Mouse (Mus musculus) hindbrain, embryonic 11.5 days (tissue): ENCODE measurements around the gene Zbed5. TPM values are rescaled to one million over a fixed set of nuclear protein-coding genes. Genes with fewer than 3 reads are reported as not detected.
"Not testable (repeated sequence)": the region's sequence is repeated elsewhere in the genome, so short reads cannot be mapped to it uniquely, and the experiment has no call there.

Source experiments
- ATAC-seq: fragments of 200-750 bp; cut with Nextera tagmentation; 2 replicates; pipeline ENCODE4 v1.8.0; 2017; ENCODE audit warnings: mild to moderate bottlenecking, moderate TSS enrichment, moderate library complexity; ENCODE audit not compliant: low FRiP score
- DNase-seq: peaks from one replicate; pipeline ENCODE4 v3.0.0-alpha.2; 2015; ENCODE audit warnings: low spot score
- H3K27ac ChIP-seq: fragments of 300-500 bp; sonication (generic); 2 replicates; pipeline ENCODE4 v1.5.1; 2014; ENCODE audit warnings: mild to moderate bottlenecking, low read depth, low read length
- H3K27me3 ChIP-seq: fragments of 300-500 bp; sonication (generic); 2 replicates; pipeline ENCODE4 v1.6.1; 2014; ENCODE audit warnings: mild to moderate bottlenecking, low read length, moderate library complexity, mixed read lengths; ENCODE audit not compliant: control insufficient read depth, insufficient read depth
- H3K36me3 ChIP-seq: fragments of 300-500 bp; sonication (generic); 2 replicates; pipeline ENCODE4 v1.6.1; 2014; ENCODE audit warnings: mild to moderate bottlenecking, low read length, moderate library complexity, mixed read lengths; ENCODE audit not compliant: control insufficient read depth, insufficient read depth
- H3K4me1 ChIP-seq: fragments of 300-500 bp; sonication (generic); replicated peaks from 2 replicates; pipeline ENCODE4 v1.6.1; 2014; ENCODE audit warnings: low read length, mixed read lengths; ENCODE audit not compliant: control insufficient read depth, insufficient read depth
- H3K4me2 ChIP-seq: fragments of 300-500 bp; sonication (generic); replicated peaks from 2 replicates; pipeline ENCODE4 v1.6.1; 2014; ENCODE audit warnings: mild to moderate bottlenecking, low read depth, low read length
- H3K4me3 ChIP-seq: fragments of 300-500 bp; sonication (generic); 2 replicates; pipeline ENCODE4 v1.5.1; 2014; ENCODE audit warnings: low read depth, low read length
- H3K9ac ChIP-seq: fragments of 300-500 bp; sonication (generic); 2 replicates; pipeline ENCODE4 v1.6.1; 2014; ENCODE audit warnings: low read depth, low read length
- H3K9me3 ChIP-seq: fragments of 300-500 bp; sonication (generic); 2 replicates; pipeline ENCODE4 v1.6.1; 2016; ENCODE audit warnings: low read length; ENCODE audit not compliant: control insufficient read depth
- WGBS: fragments of 180-500 bp; shearing (Covaris S2); extraction: QIAGEN DNeasy Blood & Tissue Kit; methylation state at CpG from one replicate; pipeline ENCODE4 v1.1.7; 2014; 5-methylcytosine and 5-hydroxymethylcytosine counted together
- polyA plus RNA-seq: library from polyadenylated mRNA; unstranded; fragments of >200 nt; fragmentation: Nextera tagmentation; extraction: Ambion mirVana; gene quantifications from 2 replicates; pipeline ENCODE4 v1.2.1, GENCODE M21; 2014

Zbed5 gene
- polyA plus RNA-seq, 1 experiment from 2014 or later = 8.2 TPM

- 84% methylated on average over 11 of the region's 11 CpGs for WGBS
- DNase-seq, H3K9ac ChIP-seq, H3K4me1 ChIP-seq, H3K27me3 ChIP-seq, H3K36me3 ChIP-seq, H3K9me3 ChIP-seq, H3K27ac ChIP-seq, ATAC-seq, H3K4me2 ChIP-seq, H3K4me3 ChIP-seq: not testable (repeated sequence)
These were observed 20.0 kb downstream of the Zbed5 start for GRCm38 (mm10) chr5:129915491-129915890.

DNA sequence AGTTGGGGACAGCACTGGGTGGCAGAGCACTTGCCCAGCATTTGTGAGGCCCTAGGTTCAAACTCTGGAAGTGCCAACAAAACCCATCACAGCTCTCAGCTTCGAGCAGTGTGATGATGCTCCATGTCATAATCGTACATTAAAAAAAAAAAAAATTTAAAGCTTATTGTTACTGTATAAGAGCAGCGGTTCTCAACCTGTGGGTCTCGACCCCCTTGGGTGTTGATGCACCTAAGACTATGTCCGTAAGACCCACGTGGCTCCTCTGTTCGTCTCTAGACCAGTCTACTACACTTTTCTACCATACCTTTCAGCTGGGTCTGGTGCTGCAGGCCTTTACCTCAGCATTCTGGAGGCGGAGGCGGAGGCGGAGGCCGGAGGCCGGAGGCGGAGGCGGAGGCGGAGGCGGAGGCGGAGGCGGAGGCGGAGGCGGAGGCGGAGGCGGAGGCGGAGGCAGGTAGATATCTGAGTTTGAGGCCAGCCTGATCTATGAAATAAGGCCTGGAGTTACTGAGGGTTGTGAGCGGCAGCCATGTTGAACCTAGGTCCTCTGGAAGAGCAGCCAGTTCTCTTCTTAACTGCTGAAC lies 22.6 kb downstream of the Zbed5 start:
- H3K36me3 ChIP-seq = no peaks in the 10 kb centered on the region
- WGBS = 90% methylated on average over 24 of the region's 24 CpGs
- ATAC-seq (no peak), DNase-seq (no peak)
- no peak overlapping the region for H3K4me3 ChIP-seq
- no peak overlapping the region for H3K9ac ChIP-seq
- no peak overlapping the region for H3K4me2 ChIP-seq
- no peaks in the 10 kb centered on the region for H3K9me3 ChIP-seq
- no peak overlapping the region for H3K27ac ChIP-seq
- no peaks in the 10 kb centered on the region for H3K27me3 ChIP-seq
- no peaks in the 10 kb centered on the region for H3K4me1 ChIP-seq

GRCm38 (mm10) chr5:129918752-129919151 lies 23.2 kb downstream of the Zbed5 start:
- 82% methylated on average over 9 of the region's 9 CpGs for WGBS
- Histone ChIP-seq H3K4me2 (no peak overlapping the region), H3K27ac (no peak overlapping the region), H3K27me3 (no peaks in the 10 kb centered on the region), H3K4me3 (no peak overlapping the region), H3K4me1 (no peaks in the 10 kb centered on the region), H3K36me3 (no peaks in the 10 kb centered on the region), H3K9me3 (no peaks in the 10 kb centered on the region), H3K9ac (no peak overlapping the region)
- no peak for ATAC-seq
- DNase-seq = no peak

- H3K9me3 ChIP-seq = no peaks in the 10 kb centered on the region
- H3K27me3 ChIP-seq = no peaks in the 10 kb centered on the region
- H3K4me2 ChIP-seq = no peak overlapping the region
- H3K4me3 ChIP-seq = no peak overlapping the region
- no peaks in the 10 kb centered on the region for H3K36me3 ChIP-seq
- no peak for DNase-seq
- no peak for ATAC-seq
- no peak overlapping the region for H3K9ac ChIP-seq
- WGBS = 62% methylated on average over 8 of the region's 8 CpGs
- H3K27ac ChIP-seq = no peak overlapping the region
- no peaks in the 10 kb centered on the region for H3K4me1 ChIP-seq
These were observed 23.8 kb downstream of the Zbed5 start for GRCm38 (mm10) chr5:129919320-129919719.

- no peak overlapping the region for H3K9ac ChIP-seq
- no peaks in the 10 kb centered on the region for H3K27me3 ChIP-seq
- H3K27ac ChIP-seq = no peak overlapping the region
- DNase-seq = no peak
- H3K9me3 ChIP-seq = no peaks in the 10 kb centered on the region
- H3K4me3 ChIP-seq = no peak overlapping the region
- no peaks in the 10 kb centered on the region for H3K4me1 ChIP-seq
- H3K36me3 ChIP-seq = no peaks in the 10 kb centered on the region
- 93% methylated on average over 4 of the region's 4 CpGs for WGBS
- no peak for ATAC-seq
- no peak overlapping the region for H3K4me2 ChIP-seq
These were observed 26.4 kb downstream of the Zbed5 start for GRCm38 (mm10) chr5:129921972-129922371.

- no peaks in the 10 kb centered on the region for H3K9me3 ChIP-seq
- no peak overlapping the region for H3K27ac ChIP-seq
- no peak overlapping the region for H3K9ac ChIP-seq
- no peak overlapping the region for H3K4me2 ChIP-seq
- no peaks in the 10 kb centered on the region for H3K4me1 ChIP-seq
- no peaks in the 10 kb centered on the region for H3K36me3 ChIP-seq
- no peak overlapping the region for H3K4me3 ChIP-seq
- ATAC-seq = no peak
- DNase-seq = no peak
- 87% methylated on average over 8 of the region's 8 CpGs for WGBS
- no peaks in the 10 kb centered on the region for H3K27me3 ChIP-seq
These were observed 29.4 kb downstream of the Zbed5 start for GRCm38 (mm10) chr5:129924820-129925452.

DNA sequence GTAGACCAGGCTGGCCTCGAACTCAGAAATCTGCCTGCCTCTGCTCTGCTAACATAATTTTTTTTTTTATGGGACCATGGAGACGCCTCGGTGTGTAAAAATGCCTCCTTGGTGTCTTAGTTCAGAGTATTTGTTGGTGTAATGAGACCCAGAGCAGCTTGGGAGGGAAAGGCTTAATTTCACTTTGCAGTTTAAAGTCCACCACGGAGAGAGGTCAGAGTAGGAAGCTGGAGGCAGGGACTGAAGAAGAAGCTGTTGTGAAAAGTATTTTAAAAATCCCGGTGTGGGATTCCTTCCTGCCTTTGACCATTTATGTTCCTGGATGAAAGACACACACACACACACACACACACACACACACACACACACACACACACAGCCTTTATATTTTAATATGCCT lies 30.4 kb downstream of the Zbed5 start:
- no peaks in the 10 kb centered on the region for H3K27me3 ChIP-seq
- H3K27ac ChIP-seq = no peak overlapping the region
- no peaks in the 10 kb centered on the region for H3K9me3 ChIP-seq
- DNase-seq (no peak), ATAC-seq (no peak)
- WGBS = 86% methylated on average over 5 of the region's 5 CpGs
- no peaks in the 10 kb centered on the region for H3K36me3 ChIP-seq
- no peaks in the 10 kb centered on the region for H3K4me1 ChIP-seq
- H3K9ac ChIP-seq = no peak overlapping the region
- no peak overlapping the region for H3K4me2 ChIP-seq
- H3K4me3 ChIP-seq = no peak overlapping the region

DNA sequence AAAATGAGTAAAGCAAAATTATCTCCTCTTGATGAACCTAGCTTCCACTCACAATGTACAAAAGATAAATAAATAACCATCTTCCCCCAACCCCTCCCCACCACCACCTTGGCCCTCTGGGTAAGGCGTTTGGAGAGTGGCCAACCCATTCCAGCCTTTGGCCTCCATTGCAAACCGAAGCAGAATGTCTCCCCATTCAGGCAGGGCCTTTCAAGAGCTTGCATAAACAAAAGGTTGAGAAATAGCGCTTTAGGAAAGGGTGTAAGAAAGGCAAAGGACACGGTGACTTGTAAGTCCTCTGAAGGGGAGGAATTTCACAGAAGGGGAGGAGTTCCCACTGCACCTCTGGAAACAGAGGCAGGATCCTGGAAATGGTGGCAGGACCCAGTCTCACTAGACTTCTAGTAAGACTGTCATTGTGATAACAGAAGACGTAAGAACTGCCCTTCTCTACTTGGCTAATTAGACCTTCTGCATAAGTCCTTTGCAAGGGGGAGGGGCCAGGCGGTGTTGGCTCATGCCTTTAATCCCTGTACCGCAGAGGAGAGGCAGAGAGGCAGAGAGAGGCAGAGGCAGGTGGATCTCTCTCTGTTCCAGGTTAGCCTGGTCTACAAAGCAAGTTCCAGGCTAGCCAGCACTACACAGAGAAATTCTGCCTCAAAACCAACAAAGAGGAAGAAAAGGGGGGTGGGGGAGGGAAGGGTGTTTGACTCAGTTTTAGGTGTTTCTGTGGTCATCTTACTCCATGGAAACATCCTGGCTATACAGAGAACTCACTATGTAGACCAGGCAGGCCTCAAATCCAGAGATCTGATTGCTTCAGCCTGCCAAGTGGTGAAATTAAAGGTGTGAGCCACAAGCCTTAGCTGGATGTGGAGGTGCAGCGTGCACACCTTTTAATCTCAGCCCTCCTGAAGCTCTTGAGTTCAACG lies 34.7 kb downstream of the Zbed5 start:
- no peak overlapping the region for H3K9ac ChIP-seq
- no peak overlapping the region for H3K4me2 ChIP-seq
- no peaks in the 10 kb centered on the region for H3K4me1 ChIP-seq
- no peak for DNase-seq
- WGBS = 57% methylated on average over 9 of the region's 9 CpGs
- H3K27ac ChIP-seq = no peak overlapping the region
- no peak overlapping the region for H3K4me3 ChIP-seq
- H3K9me3 ChIP-seq = no peaks in the 10 kb centered on the region
- no peaks in the 10 kb centered on the region for H3K36me3 ChIP-seq
- no peaks in the 10 kb centered on the region for H3K27me3 ChIP-seq
- no peak for ATAC-seq
